Mouse (Mus musculus) left cerebral cortex, postnatal 14 days (tissue): Measurements from ENCODE around the gene Cyb561d1. TPM values are rescaled to one million over a fixed set of nuclear protein-coding genes. Genes with fewer than 3 reads are reported as not detected.

Experiments
- DNase-seq, 2 experiments: peaks; one replicate each; pipeline ENCODE4 v3.0.0; 2021 to 2022; ENCODE audit warnings: low spot score in 2 of 2, mixed read lengths in 1 of 2
- intact Hi-C: fragments of 180-260 bp; cut with DNase I; formaldehyde crosslinking; loops from one replicate; pipeline ENCODE4 v1.15.1; 2025
- total RNA-seq, 2 experiments: library from RNA; stranded (reverse); gene quantifications; 2 replicates each; pipeline ENCODE4 v1.2.3; 2021

Cyb561d1 gene
- total RNA-seq, 2 experiments from 2014 or later = 13.7 to 14.7 TPM

- intact Hi-C loops = no loop called here
- no peak for DNase-seq
These were observed 20.5 kb downstream of the Cyb561d1 start for GRCm38 (mm10) chr3:108180514-108180913.

- intact Hi-C loops = no loop called here
These were observed 22.0 kb downstream of the Cyb561d1 start for GRCm38 (mm10) chr3:108178756-108179715.

DNA sequence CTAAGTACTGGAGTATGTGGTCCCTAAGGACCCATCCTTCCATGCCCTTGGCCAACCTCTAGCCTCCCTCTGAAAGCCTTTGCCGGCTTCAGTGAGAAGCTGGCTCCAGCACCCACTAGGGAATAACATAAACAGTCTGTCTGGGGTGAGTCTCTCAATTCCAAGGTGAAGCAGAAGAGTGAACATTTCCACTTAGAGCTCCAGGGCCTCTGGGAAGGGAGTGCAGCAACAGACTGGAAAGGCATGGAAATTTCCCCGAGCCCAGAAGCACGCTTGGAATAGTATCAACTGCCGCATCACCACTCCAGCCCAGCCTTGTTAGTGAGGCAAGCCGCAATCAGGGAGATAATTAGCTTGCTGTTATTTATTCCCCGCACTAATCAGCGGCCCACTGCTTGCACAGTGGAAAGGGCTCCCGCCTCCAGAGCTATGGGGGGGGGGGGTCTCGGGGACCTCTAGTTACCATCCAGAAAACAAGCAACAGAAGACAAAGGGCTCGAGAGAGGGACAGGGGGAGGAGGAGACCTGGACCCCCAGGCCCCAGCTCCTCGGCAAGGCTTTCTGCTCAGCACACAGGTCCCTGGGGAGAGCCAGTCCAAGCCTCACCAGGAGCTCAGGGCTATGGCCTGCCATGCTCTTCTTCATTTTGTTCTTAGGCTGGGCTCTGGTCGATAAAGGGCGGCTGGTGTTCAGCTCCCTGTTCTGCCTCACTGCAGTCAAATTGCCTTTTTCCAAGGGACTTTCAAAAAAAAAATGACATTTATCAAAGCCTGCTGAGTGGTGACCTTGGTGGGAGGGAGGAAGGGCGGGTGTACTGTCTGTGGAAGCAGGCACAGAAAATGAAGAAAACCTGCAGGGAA lies 26.1 kb downstream of the Cyb561d1 start:
- intact Hi-C loops = no loop called here
- peak; percentile 71 to 72 for DNase-seq

More at GRCm38 (mm10) chr3:108178756-108179715, 22.0 kb downstream of the Cyb561d1 start:
- DNase-seq = no peak

GRCm38 (mm10) chr3:108169199-108169598 lies 31.8 kb downstream of the Cyb561d1 start:
- intact Hi-C loops = no loop called here
- no peak for DNase-seq

- no peak for DNase-seq
- intact Hi-C loops = no loop called here
These were observed 33.5 kb downstream of the Cyb561d1 start for GRCm38 (mm10) chr3:108167499-108167898.

- DNase-seq = peak; percentile 53 to 79
- intact Hi-C loops = no loop called here
These were observed 34.4 kb downstream of the Cyb561d1 start for GRCm38 (mm10) chr3:108166486-108167211.

DNA sequence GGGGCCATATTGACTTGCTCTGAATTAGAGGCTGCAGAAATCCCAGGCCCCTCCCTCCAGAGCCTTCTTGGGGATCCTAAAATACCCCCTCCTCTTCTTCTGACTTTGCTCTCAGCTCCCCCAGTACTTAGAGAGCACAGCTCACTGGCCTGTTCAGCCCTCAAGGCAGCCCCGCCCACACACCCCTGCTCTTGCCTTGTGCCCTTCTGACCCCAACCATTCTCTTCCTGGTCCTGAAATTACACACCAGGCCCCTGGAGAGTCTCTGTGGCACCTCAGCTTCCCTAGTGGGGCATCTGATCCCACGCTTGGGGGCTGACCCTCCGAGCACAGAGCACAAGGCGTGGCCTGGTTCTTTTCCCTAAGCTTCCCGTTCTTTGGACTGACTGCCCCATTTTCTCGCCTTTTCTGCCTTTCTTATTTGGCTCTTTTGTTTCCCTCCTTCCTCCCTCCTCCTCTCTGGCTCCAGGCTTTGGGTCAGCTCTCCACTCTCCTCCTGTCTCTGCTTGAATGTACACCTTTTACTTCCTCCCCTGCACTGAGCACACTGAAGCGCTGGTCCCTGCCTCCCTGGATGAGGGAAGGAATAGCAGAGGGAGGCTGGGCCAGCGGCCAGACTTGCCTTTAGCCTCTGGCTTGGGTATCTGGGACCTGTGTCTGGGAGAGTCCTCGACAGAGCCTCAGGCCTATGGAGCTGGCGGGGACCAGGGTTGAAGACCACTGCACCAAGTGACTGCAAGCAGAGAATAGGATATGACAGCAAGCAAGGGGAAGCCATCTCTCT lies 35.3 kb downstream of the Cyb561d1 start:
- no peak for DNase-seq
- intact Hi-C loops = loop anchor here (2.0 kb wide), 1 partner anchor 37 kb away; no protein-coding TSS in a partner anchor

GRCm38 (mm10) chr3:108164807-108165206 lies 36.2 kb downstream of the Cyb561d1 start:
- peak; percentile 89 to 92 for DNase-seq
- intact Hi-C loops = loop anchor here (2.0 to 5.0 kb wide), 4 partner anchors 38 to 222 kb away; partner anchors contain the start of gene Psma5

- DNase-seq = no peak
- intact Hi-C loops = loop anchor here (2.0 to 5.0 kb wide), 4 partner anchors 39 to 223 kb away; partner anchors contain the start of gene Psma5
These were observed 36.9 kb downstream of the Cyb561d1 start for GRCm38 (mm10) chr3:108164091-108164490.

DNA sequence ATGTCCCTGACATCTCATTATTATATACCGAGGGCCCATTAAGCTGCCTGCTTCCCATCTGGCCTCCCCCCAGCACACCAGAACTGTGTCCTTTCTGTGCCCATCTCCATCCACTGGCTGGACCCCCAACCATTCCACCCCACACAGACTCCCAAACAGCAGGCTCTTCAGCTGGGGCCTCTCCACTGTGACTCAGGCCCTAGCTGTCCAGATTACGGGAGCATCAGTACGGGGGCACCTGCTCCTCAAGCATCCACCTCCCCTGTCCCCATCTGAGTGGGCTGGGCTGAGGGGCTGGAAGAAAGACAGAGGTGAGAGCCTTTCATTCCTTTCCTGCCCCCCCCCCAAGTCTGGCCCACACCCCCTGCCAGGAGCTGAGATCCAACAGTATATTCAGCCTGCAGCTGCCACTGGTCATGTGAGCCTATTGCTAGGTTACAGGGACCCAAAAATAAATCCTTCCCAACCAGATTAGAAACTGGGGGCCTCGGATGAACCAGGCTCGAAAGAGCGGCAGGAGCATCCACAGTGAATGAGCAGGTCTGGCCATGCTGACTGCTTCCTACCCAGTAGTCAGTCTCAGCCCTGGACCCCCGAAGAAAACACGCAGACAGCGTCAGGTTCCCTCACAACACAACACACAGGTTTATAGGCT lies 42.5 kb downstream of the Cyb561d1 start:
- intact Hi-C loops = no loop called here
- DNase-seq = peak; percentile 77 to 88

DNA sequence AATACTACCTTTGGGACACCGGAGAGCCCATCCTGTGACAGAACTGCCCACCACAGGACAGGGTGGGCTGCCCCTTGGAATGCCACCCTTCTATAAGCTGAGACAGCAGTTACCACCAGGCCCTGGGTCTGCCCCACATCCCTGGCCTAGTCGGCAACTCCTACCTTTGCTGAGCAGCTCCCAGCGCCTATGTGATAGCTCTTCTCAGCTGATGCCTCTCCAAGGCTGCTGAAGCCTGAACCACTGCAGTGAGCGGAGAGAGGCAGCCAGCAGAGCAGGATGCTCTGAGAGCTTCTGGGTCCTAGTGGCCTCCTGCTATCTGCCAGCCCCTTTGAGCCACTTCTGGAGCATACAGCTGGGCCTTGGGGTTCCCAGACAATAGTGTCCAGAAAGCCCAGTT lies 46.4 kb downstream of the Cyb561d1 start, which contains the start of gene Gpr61:
Gpr61 (minus strand) TSS at position 227 of the 400 bp plus-strand sequence.
- intact Hi-C loops = no loop called here

GRCm38 (mm10) chr3:108152290-108152689 lies 48.7 kb downstream of the Cyb561d1 start:
- intact Hi-C loops = no loop called here
- DNase-seq = no peak

More for the DNA sequence above, 46.4 kb downstream of the Cyb561d1 start, which contains the start of gene Gpr61:
- peak; percentile 80 to 82 for DNase-seq

DNA sequence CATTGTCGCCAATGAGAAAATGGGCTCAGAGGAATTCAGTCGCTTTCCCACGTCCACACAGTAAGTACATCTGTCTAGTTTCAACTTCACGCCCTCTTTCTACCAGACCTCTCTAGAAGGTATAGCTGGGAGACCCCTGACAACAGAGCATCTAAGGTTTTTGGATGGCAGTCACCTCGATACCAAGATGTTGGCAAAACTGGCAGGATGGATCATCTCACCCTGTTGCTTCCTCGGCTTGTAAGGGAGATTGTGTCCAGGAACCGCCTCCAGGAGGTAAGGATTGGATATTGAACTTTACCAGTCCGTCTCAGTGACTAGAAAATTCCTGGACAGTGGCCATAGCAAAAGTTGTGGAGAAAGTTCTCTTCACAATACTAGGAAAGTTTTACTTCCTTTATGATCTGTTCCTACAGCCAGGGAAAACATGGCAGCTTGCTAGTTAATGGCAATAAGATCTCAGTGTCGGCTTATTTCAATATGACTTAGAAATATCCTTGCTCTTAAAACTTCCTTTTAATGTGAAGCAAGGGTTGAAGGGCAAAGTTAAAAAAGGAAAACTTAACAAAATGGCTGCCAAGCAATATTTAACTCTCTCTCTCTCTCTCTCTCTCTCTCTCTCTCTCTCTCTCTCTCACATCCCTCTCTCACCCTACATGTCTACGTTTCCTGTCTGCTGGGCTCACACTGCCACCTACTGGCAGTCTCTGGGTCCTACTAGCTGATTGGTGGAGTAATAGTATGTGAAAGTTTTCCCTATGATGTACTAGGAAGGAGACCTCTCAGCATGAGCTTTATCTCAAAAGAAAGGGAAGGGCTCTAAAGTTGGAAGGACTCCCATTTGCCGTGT lies 53.4 kb downstream of the Cyb561d1 start:
- intact Hi-C loops = loop anchor here (2.0 to 10.0 kb wide), 4 partner anchors 60 to 283 kb away; partner anchors contain the start of genes Ampd2 and Gstm6
- peak; percentile 93 to 95 for DNase-seq

- intact Hi-C loops = loop anchor here (5.0 to 10.0 kb wide), 3 partner anchors 59 to 282 kb away; partner anchors contain the start of genes Ampd2 and Gstm6
- no peak for DNase-seq
These were observed 54.3 kb downstream of the Cyb561d1 start for GRCm38 (mm10) chr3:108146671-108147070.
